Mouse (Mus musculus): ENCODE measurements around the gene Cog6. TPM values are rescaled to one million over a fixed set of nuclear protein-coding genes. Genes with fewer than 3 reads are reported as not detected.

The Cog6 gene
- 54.9 and 55.6 TPM in 2 replicates for polyA plus RNA-seq (2014; fragmentation: Nextera tagmentation; extraction: Ambion mirVana)

GRCm38 (mm10) chr3:53016436-53017340, at the start of gene Cog6:
Gene Cog6 (minus strand): TSS chr3:53017237.
- H3K9me3 ChIP-seq (ENCODE audit: control insufficient read depth, low read length): no peaks in the 10 kb centered on the region
- peak within 1 kb of the TSS; percentile 58 for H3K4me2 ChIP-seq (ENCODE audit: low read depth)
- WGBS: 7% methylated on average over 53 of the region's 53 CpGs
- peaks cover 6% of the 10 kb centered on the region; the same call in 1 of the 2 replicates for H3K4me1 ChIP-seq (ENCODE audit: control insufficient read depth, insufficient read depth, low read length)
- DNase-seq (ENCODE audit: low spot score) (peak; percentile 94), ATAC-seq (ENCODE audit: insufficient read depth, low FRiP score, low TSS enrichment) (peak; percentile 88)
- peak within 1 kb of the TSS; percentile 36; the same call in 1 of the 2 replicates for H3K27ac ChIP-seq (ENCODE audit: low read depth, low read length)
- no peaks in the 10 kb centered on the region for H3K27me3 ChIP-seq (ENCODE audit: control insufficient read depth, insufficient read depth, low read length)
- peak within 1 kb of the TSS; percentile 66 for H3K9ac ChIP-seq (ENCODE audit: low read length)
- no peaks in the 10 kb centered on the region for H3K36me3 ChIP-seq (ENCODE audit: control insufficient read depth, insufficient read depth, low read length)
- H3K4me3 ChIP-seq (ENCODE audit: low read depth, low read length): peak within 1 kb of the TSS; percentile 62

GRCm38 (mm10) chr3:53066095-53066372, 49.0 kb upstream of the Cog6 start:
- H3K9ac ChIP-seq (ENCODE audit: low read length): no peak overlapping the region
- H3K4me2 ChIP-seq (ENCODE audit: low read depth): no peak overlapping the region
- ATAC-seq (ENCODE audit: insufficient read depth, low FRiP score, low TSS enrichment) (no peak), DNase-seq (ENCODE audit: low spot score) (no peak)
- H3K27me3 ChIP-seq (ENCODE audit: control insufficient read depth, insufficient read depth, low read length): no peaks in the 10 kb centered on the region
- H3K4me3 ChIP-seq (ENCODE audit: low read depth, low read length): no peak overlapping the region
- H3K36me3 ChIP-seq (ENCODE audit: control insufficient read depth, insufficient read depth, low read length): no peaks in the 10 kb centered on the region
- H3K9me3 ChIP-seq (ENCODE audit: control insufficient read depth, low read length): no peaks in the 10 kb centered on the region
- 77% methylated on average over 4 of the region's 4 CpGs for WGBS
- H3K4me1 ChIP-seq (ENCODE audit: control insufficient read depth, insufficient read depth, low read length): no peaks in the 10 kb centered on the region
- no peak overlapping the region for H3K27ac ChIP-seq (ENCODE audit: low read depth, low read length)

- Histone ChIP-seq H3K4me2 (ENCODE audit: low read depth) (no peak overlapping the region), H3K9ac (ENCODE audit: low read length) (no peak overlapping the region), H3K27me3 (ENCODE audit: control insufficient read depth, insufficient read depth, low read length) (no peaks in the 10 kb centered on the region), H3K36me3 (ENCODE audit: control insufficient read depth, insufficient read depth, low read length) (no peaks in the 10 kb centered on the region), H3K27ac (ENCODE audit: low read depth, low read length) (no peak overlapping the region), H3K9me3 (ENCODE audit: control insufficient read depth, low read length) (no peaks in the 10 kb centered on the region), H3K4me1 (ENCODE audit: control insufficient read depth, insufficient read depth, low read length) (no peaks in the 10 kb centered on the region), H3K4me3 (ENCODE audit: low read depth, low read length) (no peak overlapping the region)
- ATAC-seq (ENCODE audit: insufficient read depth, low FRiP score, low TSS enrichment) (no peak), DNase-seq (ENCODE audit: low spot score) (no peak)
- 86% methylated on average over 13 of the region's 13 CpGs for WGBS
Measured at GRCm38 (mm10) chr3:53065267-53066094, 48.4 kb upstream of the Cog6 start.

GRCm38 (mm10) chr3:53063423-53064147, 46.5 kb upstream of the Cog6 start:
- Histone ChIP-seq H3K4me1 (ENCODE audit: control insufficient read depth, insufficient read depth, low read length) (no peaks in the 10 kb centered on the region), H3K4me3 (ENCODE audit: low read depth, low read length) (no peak overlapping the region), H3K4me2 (ENCODE audit: low read depth) (no peak overlapping the region), H3K27me3 (ENCODE audit: control insufficient read depth, insufficient read depth, low read length) (no peaks in the 10 kb centered on the region), H3K9me3 (ENCODE audit: control insufficient read depth, low read length) (no peaks in the 10 kb centered on the region), H3K9ac (ENCODE audit: low read length) (no peak overlapping the region), H3K27ac (ENCODE audit: low read depth, low read length) (no peak overlapping the region), H3K36me3 (ENCODE audit: control insufficient read depth, insufficient read depth, low read length) (no peaks in the 10 kb centered on the region)
- ATAC-seq (ENCODE audit: insufficient read depth, low FRiP score, low TSS enrichment) (no peak), DNase-seq (ENCODE audit: low spot score) (no peak)
- WGBS: 76% methylated on average over 13 of the region's 13 CpGs

- Histone ChIP-seq H3K36me3 (ENCODE audit: control insufficient read depth, insufficient read depth, low read length) (no peaks in the 10 kb centered on the region), H3K9ac (ENCODE audit: low read length) (no peak overlapping the region), H3K27ac (ENCODE audit: low read depth, low read length) (no peak overlapping the region), H3K27me3 (ENCODE audit: control insufficient read depth, insufficient read depth, low read length) (no peaks in the 10 kb centered on the region), H3K4me1 (ENCODE audit: control insufficient read depth, insufficient read depth, low read length) (no peaks in the 10 kb centered on the region), H3K4me3 (ENCODE audit: low read depth, low read length) (no peak overlapping the region), H3K9me3 (ENCODE audit: control insufficient read depth, low read length) (no peaks in the 10 kb centered on the region), H3K4me2 (ENCODE audit: low read depth) (no peak overlapping the region)
- DNase-seq (ENCODE audit: low spot score) (no peak), ATAC-seq (ENCODE audit: insufficient read depth, low FRiP score, low TSS enrichment) (no peak)
- WGBS: 84% methylated on average over 2 of the region's 2 CpGs
Measured at GRCm38 (mm10) chr3:53059959-53060358, 42.9 kb upstream of the Cog6 start.

GRCm38 (mm10) chr3:53056430-53056829, 39.4 kb upstream of the Cog6 start:
- Histone ChIP-seq H3K4me2 (ENCODE audit: low read depth) (no peak overlapping the region), H3K4me1 (ENCODE audit: control insufficient read depth, insufficient read depth, low read length) (peaks cover 6% of the 10 kb centered on the region; the same call in 1 of the 2 replicates), H3K27me3 (ENCODE audit: control insufficient read depth, insufficient read depth, low read length) (no peaks in the 10 kb centered on the region), H3K9ac (ENCODE audit: low read length) (no peak overlapping the region), H3K36me3 (ENCODE audit: control insufficient read depth, insufficient read depth, low read length) (no peaks in the 10 kb centered on the region), H3K9me3 (ENCODE audit: control insufficient read depth, low read length) (no peaks in the 10 kb centered on the region), H3K4me3 (ENCODE audit: low read depth, low read length) (no peak overlapping the region), H3K27ac (ENCODE audit: low read depth, low read length) (no peak overlapping the region)
- 83% methylated on average over 10 of the region's 10 CpGs for WGBS
- DNase-seq (ENCODE audit: low spot score): no peak
- no peak for ATAC-seq (ENCODE audit: insufficient read depth, low FRiP score, low TSS enrichment)

GRCm38 (mm10) chr3:53052385-53052784, 35.3 kb upstream of the Cog6 start:
- DNase-seq (ENCODE audit: low spot score) (no peak), ATAC-seq (ENCODE audit: insufficient read depth, low FRiP score, low TSS enrichment) (no peak)
- Histone ChIP-seq H3K36me3 (ENCODE audit: control insufficient read depth, insufficient read depth, low read length) (no peaks in the 10 kb centered on the region), H3K9ac (ENCODE audit: low read length) (no peak overlapping the region), H3K4me3 (ENCODE audit: low read depth, low read length) (no peak overlapping the region), H3K9me3 (ENCODE audit: control insufficient read depth, low read length) (no peaks in the 10 kb centered on the region), H3K27ac (ENCODE audit: low read depth, low read length) (no peak overlapping the region), H3K27me3 (ENCODE audit: control insufficient read depth, insufficient read depth, low read length) (no peaks in the 10 kb centered on the region), H3K4me1 (ENCODE audit: control insufficient read depth, insufficient read depth, low read length) (peaks cover 6% of the 10 kb centered on the region; the same call in 1 of the 2 replicates), H3K4me2 (ENCODE audit: low read depth) (no peak overlapping the region)
- 48% methylated on average over 8 of the region's 8 CpGs for WGBS

GRCm38 (mm10) chr3:53046371-53046770, 29.3 kb upstream of the Cog6 start:
- no peak overlapping the region for H3K9ac ChIP-seq (ENCODE audit: low read length)
- WGBS: 85% methylated on average over 6 of the region's 6 CpGs
- no peaks in the 10 kb centered on the region for H3K9me3 ChIP-seq (ENCODE audit: control insufficient read depth, low read length)
- no peak overlapping the region for H3K27ac ChIP-seq (ENCODE audit: low read depth, low read length)
- no peaks in the 10 kb centered on the region for H3K27me3 ChIP-seq (ENCODE audit: control insufficient read depth, insufficient read depth, low read length)
- DNase-seq (ENCODE audit: low spot score) (no peak), ATAC-seq (ENCODE audit: insufficient read depth, low FRiP score, low TSS enrichment) (no peak)
- no peaks in the 10 kb centered on the region for H3K36me3 ChIP-seq (ENCODE audit: control insufficient read depth, insufficient read depth, low read length)
- H3K4me2 ChIP-seq (ENCODE audit: low read depth): no peak overlapping the region
- 0 out of 2 replicates have a peak, but pooled peaks cover 4% of the 10 kb centered on the region for H3K4me1 ChIP-seq (ENCODE audit: control insufficient read depth, insufficient read depth, low read length)
- no peak overlapping the region for H3K4me3 ChIP-seq (ENCODE audit: low read depth, low read length)
